Mouse (Mus musculus) adrenal gland, postnatal 25 days (tissue): ENCODE measurements around the gene Cox4i1. TPM values are rescaled to one million over a fixed set of nuclear protein-coding genes. Genes with fewer than 3 reads are reported as not detected.

Experiments
- DNase-seq: peaks from one replicate; pipeline ENCODE4 v3.0.0; 2021; ENCODE audit warnings: mixed read lengths
- total RNA-seq: library from RNA; stranded (reverse); gene quantifications from 2 replicates; pipeline ENCODE4 v1.2.3, GENCODE M21; 2021

Cox4i1 gene
- total RNA-seq, 1 experiment from 2014 or later: 1,243 TPM

DNA sequence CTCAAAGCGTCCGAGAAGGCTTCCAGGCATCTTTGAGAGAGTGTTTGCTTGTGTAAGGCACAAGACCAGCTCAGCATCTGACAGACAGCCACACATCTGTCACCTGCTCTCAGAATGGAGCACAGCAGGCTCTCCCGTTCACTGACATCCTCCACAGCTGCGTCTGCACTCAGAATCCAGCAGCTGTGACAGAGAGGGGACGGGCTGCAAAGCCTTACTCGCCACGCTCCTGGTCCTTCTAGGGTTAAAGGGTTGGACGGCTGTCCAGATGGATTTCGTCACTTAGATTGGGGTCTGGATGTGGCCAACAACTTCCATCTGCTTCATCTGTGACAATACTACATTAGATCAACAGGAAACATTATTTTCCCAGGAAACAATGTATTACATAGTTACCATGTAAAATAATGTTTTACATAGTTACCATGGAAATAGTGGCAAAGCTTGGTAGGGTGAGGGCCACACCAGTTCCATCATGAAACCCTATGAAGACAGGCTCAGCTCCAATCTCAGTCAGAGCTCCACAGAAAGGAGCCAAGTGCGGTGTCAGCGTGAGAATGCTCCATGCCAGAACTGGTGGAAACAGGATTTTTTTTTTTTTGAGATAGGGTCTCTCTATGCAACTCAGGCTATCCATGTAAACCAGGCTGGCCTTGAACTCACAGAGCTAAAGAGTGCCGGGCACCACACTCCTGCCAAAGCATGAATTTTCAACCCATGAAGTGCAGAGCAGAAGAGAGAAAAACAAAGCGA, 28.6 kb downstream of the Cox4i1 start:
- no peak for DNase-seq

DNA sequence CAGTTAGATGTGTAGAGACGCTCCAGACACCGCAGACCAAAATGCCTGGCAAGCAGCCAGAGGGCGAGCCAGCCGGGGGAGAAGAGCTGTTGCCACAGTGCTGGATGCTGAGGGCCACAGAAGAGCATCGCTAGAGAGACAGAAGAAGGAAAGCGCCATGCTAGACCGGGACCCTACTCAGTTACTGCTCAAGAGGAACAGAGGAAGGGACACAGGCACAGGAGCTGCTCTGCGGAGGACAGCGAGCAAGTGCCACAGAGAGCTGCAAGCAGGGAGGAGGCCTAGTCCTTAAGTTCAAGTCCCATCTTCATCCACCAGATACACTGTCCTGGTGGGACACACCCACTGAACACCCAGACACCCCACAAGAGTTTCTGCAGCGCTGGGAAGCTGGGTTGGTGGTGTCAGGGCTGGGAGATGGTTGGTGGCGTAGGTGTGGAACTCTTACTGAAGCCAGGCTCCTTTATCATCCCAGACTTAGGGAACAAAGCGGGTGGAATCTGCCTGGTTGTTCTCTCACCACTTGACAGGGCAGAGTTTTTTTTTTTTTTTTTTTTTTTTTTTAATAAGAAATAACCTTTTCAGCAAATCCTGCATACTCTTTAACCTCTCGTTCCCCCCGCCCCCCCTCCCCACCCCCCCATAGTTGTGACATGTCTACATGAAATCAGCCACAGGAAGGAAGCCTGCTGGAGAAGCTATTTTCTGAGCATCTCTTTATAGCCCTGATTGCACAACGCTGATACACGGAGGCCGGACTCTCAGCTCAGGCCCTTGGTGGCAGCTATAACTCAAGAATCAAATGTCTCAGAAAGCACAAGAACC, 29.3 kb downstream of the Cox4i1 start:
- DNase-seq: peak; percentile 62

DNA sequence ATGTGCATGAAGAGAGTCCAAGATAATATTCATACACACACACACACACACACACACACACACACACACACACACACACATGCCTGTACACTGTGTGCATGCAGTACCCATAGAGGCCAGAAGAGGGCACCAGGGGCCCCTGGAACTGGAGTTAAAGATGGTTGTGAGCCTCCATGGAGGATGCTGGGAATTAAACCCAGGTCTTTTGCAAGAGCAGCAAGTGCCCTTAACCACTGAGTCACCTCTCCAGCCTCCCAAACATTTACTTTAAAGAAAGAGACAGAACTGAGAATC, 29.9 kb downstream of the Cox4i1 start:
- no peak for DNase-seq

DNA sequence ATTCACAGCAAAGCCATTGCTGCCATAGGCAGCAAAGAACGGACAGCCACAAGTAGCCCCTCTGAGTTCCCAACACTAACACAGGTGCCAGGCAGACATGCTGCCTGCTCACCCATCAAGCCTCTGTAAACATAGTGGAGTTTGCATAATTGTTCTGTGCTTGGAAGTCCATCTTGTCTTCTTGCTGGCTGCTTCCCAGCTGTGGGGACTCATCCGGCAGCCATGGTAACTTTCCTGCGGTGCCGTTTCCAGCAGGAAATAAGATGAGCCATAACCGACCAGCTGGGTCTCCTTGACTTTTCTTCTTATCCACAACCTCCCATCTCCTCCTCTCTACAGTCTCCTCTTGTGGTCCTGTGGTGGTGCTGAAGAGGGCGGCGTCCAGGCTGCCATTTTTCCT, 30.4 kb downstream of the Cox4i1 start:
- no peak for DNase-seq

DNA sequence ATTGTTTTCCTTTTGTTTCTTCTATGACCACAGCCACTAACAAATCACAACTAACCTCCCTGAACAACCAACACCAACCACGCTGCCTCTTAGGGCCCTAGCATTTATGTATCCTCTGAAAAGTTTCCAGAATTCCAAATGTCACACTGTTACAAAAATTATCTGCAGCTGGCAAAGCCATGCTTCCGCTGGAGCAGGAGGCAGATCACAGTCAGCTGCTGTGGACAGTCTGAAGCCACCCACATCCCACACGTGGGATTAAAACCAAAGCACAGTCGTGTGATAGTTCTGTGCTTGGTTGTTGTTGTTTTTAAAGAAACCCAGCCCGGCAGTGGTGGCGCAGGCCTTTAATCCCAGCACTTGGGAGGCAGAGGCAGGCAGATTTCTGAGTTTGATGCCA, 31.1 kb downstream of the Cox4i1 start:
- DNase-seq: no peak

DNA sequence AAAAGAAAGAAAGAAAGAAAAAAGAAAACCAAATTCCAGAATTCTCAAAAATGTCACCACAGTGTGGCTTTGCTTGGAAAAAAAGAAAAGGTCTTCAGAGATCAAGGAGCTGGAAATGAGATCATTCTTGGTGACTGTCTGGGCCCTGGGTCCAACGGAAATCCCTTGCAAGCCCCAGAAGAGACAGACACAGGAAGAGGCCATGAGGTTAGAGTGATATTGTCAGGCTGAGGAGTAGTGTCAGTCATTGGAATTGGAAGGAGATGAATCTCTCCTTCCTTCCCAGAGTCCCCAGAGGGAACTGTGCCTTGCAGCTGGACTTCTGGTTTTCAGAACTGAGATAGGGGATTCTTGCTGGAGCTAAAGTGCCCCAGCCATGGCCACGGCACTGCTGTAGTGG, 31.5 kb downstream of the Cox4i1 start:
- no peak for DNase-seq

DNA sequence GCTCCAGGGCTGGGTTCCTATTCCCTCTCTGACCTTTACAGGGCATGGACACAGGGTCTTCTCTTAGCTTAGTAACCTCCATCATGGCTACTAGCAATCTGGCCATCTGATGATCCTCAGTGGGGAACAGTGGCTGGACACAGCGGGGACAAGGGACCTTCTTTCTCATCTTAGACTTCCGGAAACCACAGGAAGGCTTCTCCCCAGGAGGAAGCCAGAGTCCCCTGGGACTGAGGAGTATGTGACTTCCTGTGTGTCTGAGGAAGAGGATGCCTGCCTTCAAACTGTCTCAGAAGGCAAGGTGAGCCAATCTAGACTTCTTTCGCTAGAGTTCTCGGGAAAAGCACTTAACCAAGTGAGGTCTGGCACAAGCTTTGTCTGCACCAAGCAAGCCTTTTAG, 32.0 kb downstream of the Cox4i1 start:
- no peak for DNase-seq

DNA sequence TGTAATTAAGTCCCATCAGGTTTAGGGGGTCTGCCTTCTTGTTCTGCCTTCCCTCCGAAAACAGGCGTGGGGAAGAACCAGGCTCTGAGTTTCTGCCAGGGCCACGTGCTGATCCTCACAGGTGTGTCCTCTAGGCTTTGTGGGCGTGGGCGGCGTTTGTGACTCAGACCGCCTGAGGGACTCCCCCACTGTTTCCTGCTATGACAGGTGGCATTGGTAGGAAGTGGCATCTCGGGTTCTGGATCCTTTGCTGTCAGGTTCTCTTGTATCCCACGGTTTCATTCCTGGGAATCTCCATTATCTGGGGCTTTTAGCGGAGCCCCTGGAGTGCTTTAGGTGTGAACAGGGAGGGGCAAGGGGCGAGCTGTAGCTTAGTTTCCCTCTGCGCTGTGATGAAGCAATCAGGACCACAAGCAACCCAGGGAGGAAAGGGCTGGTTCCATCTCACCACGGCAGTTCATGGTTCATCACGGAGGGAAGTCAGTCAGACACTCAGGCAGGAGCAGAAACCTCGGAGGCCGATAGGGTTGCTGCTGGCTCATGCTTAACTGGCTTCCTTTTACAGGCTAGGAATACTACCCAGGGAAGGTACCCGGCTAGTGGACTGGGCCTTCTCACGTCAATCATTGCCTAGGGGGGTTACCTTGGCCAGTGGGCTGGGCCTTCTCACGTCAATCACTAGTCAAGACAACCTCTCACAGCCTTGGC, 33.9 kb downstream of the Cox4i1 start:
- DNase-seq: no peak

DNA sequence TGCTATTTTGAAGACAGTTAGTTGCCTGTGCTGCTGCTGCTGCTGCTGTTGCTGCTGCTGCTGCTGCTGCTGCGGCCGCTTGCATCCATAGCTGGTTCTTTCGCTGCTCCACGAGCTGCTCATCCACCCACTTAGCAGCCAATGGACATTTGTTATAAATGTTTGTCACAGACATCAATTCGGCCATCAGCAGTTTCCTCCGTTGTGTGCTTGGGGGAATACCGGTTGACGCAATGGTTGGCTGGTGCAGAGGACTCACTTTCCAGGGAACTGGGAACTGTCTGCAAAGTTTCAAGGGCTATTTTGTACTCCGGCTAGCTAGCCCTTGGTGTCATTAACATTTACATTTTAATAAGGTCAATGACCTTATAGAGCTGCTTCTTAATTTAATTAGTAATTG, 36.2 kb downstream of the Cox4i1 start:
- no peak for DNase-seq

DNA sequence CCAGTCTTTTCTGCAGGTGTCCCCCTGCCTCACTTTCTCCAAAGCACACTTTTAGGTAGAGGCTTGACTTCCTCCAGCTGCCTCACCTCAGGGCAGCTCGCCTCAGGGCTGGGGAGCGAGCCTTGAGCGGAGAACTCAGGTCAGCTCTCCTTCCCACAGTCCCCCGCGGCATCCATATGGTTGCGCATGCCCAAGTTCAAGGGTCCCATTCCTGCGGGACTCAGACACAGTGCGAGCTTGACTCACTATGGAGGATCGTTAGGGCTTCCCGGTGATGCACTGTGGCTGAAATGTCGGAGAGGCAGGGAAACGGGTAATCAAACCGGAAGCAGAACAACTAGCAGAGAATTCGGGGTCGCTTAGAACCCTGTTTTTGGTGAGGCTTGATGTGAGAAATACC, 37.1 kb downstream of the Cox4i1 start:
- DNase-seq: no peak

DNA sequence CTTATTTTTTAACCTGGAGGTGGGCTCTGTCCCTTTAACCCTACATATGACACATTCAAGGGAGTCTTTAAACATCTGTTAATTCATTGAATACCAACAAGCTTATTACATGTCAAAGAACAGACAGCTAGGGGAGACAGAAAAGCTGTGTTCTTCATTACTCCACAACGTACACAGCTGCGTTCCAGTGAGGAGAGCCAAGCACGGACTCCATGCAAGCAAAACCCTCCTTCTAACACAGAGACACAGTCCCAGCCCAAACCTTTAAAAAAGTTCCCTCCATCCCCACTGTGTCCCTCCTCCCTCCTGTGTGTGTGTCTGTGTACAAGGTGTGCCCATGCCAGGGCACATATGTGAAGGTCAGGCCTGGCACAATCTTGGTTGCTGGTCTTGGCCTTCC, 38.2 kb downstream of the Cox4i1 start:
- no peak for DNase-seq

DNA sequence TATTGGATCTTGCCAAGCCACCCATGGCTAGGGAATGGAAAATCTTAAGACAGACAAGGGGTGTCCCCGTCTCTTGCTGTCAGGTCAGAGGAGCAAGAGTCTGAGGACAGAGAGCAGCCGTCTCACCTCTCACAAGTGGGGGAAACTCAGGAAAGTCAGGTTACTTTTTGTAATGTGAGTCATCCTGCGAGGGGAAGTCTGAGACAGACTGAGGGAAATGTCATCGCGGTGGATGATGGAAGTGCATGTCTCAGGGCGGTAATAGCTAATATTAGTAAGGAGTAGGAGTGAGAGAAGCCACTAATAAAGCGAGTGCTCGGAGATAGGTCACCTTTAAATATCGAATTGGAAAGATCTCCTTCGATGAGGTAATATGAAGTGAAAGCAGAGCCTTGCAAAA, 41.2 kb downstream of the Cox4i1 start:
- no peak for DNase-seq

DNA sequence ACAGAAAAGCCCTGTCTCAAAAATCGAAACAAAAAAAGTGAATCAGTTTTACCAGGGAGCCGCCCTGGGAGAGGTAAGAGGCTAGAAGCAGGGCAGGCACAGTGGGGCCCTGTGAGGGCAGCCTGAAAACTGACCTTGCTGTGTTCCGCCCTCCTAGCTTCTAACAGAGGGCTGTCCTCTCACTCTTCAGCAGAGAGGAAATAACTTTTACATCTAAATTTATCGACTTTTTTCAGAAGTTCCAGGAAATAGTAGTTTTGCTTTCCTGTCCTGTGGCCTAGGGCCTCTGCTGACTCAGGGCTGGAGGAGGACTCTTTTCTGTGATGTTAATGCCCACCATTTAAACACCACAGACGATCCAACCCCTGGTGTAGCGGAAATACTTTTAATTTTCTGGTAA, 47.2 kb downstream of the Cox4i1 start:
- no peak for DNase-seq

DNA sequence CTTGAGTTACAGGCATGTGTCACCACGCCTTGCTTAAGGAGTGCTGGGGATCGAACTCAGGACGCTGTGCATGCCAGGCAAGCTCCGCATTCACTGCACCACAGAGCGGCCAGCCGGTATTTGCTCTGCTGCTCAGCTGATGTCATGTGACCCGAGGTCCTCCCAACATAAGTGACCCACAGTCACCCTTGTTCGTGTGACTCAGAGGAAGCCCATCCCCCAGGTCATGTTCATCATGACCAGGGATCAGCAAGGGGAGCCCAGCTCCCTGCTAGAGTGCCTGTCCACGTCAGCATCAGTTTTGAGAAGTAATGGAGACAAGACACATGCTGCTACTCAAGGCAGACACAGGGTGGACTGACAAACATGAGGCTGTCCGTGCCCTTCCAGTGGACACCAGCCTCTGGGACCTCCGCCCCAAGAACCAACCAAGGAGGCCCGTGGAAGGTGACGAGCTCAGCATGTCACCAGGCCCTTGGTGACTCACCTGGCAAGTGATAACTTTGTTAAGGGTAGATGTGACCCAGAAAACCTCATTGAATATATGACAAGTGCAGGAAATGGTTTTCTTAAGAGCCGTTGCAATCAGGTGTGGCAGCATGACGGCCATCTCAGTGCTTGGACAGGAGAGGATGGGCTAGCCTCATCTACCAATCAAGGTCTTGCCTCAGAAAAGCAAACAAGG, 48.1 kb downstream of the Cox4i1 start:
- no peak for DNase-seq

DNA sequence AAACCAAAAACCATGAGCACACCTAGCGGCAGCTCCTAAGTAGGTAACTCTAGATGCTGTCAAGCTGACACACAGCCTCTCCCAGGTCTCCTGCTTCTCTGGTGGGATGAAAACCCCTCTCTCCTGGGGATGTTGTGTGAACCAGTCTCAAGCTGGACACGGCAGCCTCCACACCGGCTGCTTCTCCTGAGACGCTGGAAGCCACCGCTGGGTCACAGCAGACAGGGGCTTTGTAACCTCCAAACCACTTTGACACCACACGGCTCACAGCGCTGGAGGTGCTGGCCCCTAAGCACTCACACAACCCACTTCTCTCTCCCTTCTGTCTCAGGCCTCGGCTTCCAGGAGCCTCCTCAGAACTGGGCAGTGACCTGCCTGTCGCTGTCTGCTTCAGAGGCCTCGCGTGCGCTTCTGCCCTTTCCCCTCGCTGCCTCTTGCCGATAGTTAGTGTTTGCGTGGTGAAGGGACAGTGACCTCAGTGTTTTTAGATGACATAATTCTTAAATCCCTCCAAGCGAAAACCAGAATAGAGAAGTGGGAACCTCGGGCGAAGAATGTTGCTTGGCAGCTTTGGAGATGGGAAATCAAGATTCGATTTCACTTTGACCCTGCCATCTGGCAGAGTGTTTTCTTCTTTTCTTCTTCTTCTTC, 51.7 kb downstream of the Cox4i1 start:
- DNase-seq: no peak

DNA sequence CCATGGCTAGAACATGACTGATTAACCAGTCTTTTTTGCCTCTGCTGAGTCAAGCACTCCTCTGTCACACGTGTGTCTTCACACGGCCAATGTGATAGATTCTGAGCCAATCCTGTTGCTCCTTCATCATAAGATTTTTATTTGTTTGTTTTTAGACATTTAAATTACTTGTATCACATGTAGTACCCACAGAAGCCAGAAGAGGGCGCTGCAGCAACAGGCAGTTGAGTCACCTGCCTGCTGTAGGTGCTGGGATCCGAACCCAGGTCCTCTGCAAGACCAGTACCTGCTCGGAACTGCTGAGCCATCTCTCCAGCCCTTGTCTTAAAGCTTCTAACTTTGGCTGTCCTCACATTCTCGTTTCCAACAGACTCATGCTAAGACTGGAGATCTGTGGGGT, 55.0 kb downstream of the Cox4i1 start:
- no peak for DNase-seq

Other genes starting within 250 kb of the Cox4i1 start
- gene Gins2, start 78.9 kb upstream of the Cox4i1 start, total RNA-seq: 12.2 and 12.4 TPM in 2 replicates
- gene 1190005I06Rik, start 20.6 kb upstream of the Cox4i1 start, total RNA-seq: 11.3 and 12.3 TPM in 2 replicates
- gene Gm27021, start 143 bp upstream of the Cox4i1 start, total RNA-seq: not detected in 2 replicates
- gene Emc8, start 351 bp downstream of the Cox4i1 start, total RNA-seq: 84.6 and 90.1 TPM in 2 replicates
- gene Irf8, start 68.1 kb downstream of the Cox4i1 start, total RNA-seq: 26.9 and 51.2 TPM in 2 replicates